ENCODE assay signal across 14 mouse cellular contexts in genomic region chr14:49127162-49127779, GRCm38 (mm10). TPM values are rescaled to one million over a fixed set of nuclear protein-coding genes. Genes with fewer than 3 reads are reported as not detected.
A peak's percentile ranks its signal among the peaks of the same experiment; 100 is the strongest.
DNase-seq lines count a peak whose midpoint lies in the region; ATAC-seq and TF ChIP-seq lines count a peak whose summit lies in the region.
"Had no signal": no experiment of that assay in that cellular context is flagged by ENCODE, and none has a peak within 500 bp of the region (broad histone marks: within the 10 kb centered on the region; RNA-seq: fewer than 3 reads in every experiment).

No protein-coding gene starts in this region.

- no peak for DNase-seq in frontal cortex, postnatal 14 days (ENCODE audit: low spot score in 2 of 2)
- DNase-seq in R1 (ENCODE audit: low read depth, low spot score), result peak; percentile 48
- DNase-seq in forebrain, postnatal 0 days, result peak; percentile 70
- no peak for DNase-seq in heart, postnatal 10 days
- no peak for DNase-seq in ovary, postnatal 14 days (ENCODE audit: low spot score)
- DNase-seq in kidney, adult 11 months, result no peak
- DNase-seq: adrenal gland, postnatal 10 days; cerebellum, adult 9-11 months; kidney, postnatal 4 days; lung, postnatal 36 days; thymus, postnatal 36 days had no signal

- H3K9ac ChIP-seq in forebrain, postnatal 0 days, result peak overlapping the region; percentile 43
- peak overlapping the region; percentile 52 for H3K9ac ChIP-seq in midbrain, embryonic 12.5 days (replicated peaks)
- H3K9ac ChIP-seq: limb, embryonic 15.5 days had no signal

- H3K4me3 ChIP-seq in forebrain, postnatal 0 days (ENCODE audit: low read depth, low read length), result peak overlapping the region; percentile 18
- H3K4me3 ChIP-seq in midbrain, embryonic 12.5 days, result peak overlapping the region; percentile 28
- H3K4me3 ChIP-seq: limb, embryonic 15.5 days had no signal

- 23% methylated on average over 23 of the region's 23 CpGs for WGBS in forebrain, postnatal 0 days
- 28% methylated on average over 23 of the region's 23 CpGs for WGBS in midbrain, embryonic 12.5 days

- intact Hi-C loops in heart, postnatal 10 days (cut with DNase I), result no loop called here

- no peaks in the 10 kb centered on the region for H3K4me1 ChIP-seq in forebrain, postnatal 0 days (ENCODE audit: insufficient read depth)
- H3K4me1 ChIP-seq in midbrain, embryonic 12.5 days, result peaks cover 19% of the 10 kb centered on the region; the same call in 1 of the 2 replicates
- H3K4me1 ChIP-seq: limb, embryonic 15.5 days had no signal

- no peaks in the 10 kb centered on the region for H3K27me3 ChIP-seq in forebrain, postnatal 0 days (ENCODE audit: insufficient read depth, low read length)
- no peaks in the 10 kb centered on the region for H3K27me3 ChIP-seq in midbrain, embryonic 12.5 days
- H3K27me3 ChIP-seq: limb, embryonic 15.5 days had no signal

- H3K4me2 ChIP-seq in forebrain, postnatal 0 days (ENCODE audit: low read depth), result peak overlapping the region; percentile 45
- peak overlapping the region; percentile 56 for H3K4me2 ChIP-seq in midbrain, embryonic 12.5 days (replicated peaks)
- H3K4me2 ChIP-seq: limb, embryonic 15.5 days had no signal

- peak; percentile 65 for ATAC-seq in frontal cortex, adult (ENCODE audit: low TSS enrichment)
- ATAC-seq in forebrain, postnatal 0 days, result peak; percentile 91
- peak; percentile 72; the same call in 1 of the 2 replicates for ATAC-seq in midbrain, embryonic 12.5 days (ENCODE audit: low FRiP score, low read depth)

- no peak overlapping the region for H3K27ac ChIP-seq in forebrain, postnatal 0 days (ENCODE audit: low read depth, low read length)
- 0 out of 2 replicates have a peak overlapping the region, but pooled peaks have one; percentile 30 for H3K27ac ChIP-seq in midbrain, embryonic 12.5 days (replicated peaks)
- H3K27ac ChIP-seq: limb, embryonic 15.5 days had no signal

- TF ChIP-seq CTCF in forebrain, postnatal 0 days (IDR thresholded peaks at IDR 0.05; ENCODE audit: low read depth), result no peak

- no peaks in the 10 kb centered on the region for H3K36me3 ChIP-seq in forebrain, postnatal 0 days (ENCODE audit: insufficient read depth)
- no peaks in the 10 kb centered on the region for H3K36me3 ChIP-seq in midbrain, embryonic 12.5 days
- H3K36me3 ChIP-seq: limb, embryonic 15.5 days had no signal

- no peaks in the 10 kb centered on the region for H3K9me3 ChIP-seq in forebrain, postnatal 0 days (ENCODE audit: low read length)
- H3K9me3 ChIP-seq in midbrain, embryonic 12.5 days, result no peaks in the 10 kb centered on the region; the same call in 1 of the 2 replicates
- H3K9me3 ChIP-seq: limb, embryonic 15.5 days had no signal

RNA-seq across cellular contexts. Expression of gene Naa30, which starts 44.8 kb away (rescaled TPM):
- total RNA-seq in forebrain, postnatal 0 days (2014; rRNA removed), result 38.9 and 56.9 TPM in 2 replicates
- polyA plus RNA-seq in forebrain, postnatal 0 days (2015; fragmentation: Nextera tagmentation; extraction: Ambion mirVana), result 6.9 and 10.1 TPM in 2 replicates
- polyA plus RNA-seq in midbrain, embryonic 12.5 days (2016; fragmentation: Nextera tagmentation; extraction: Ambion mirVana), result 23.3 and 28.2 TPM in 2 replicates
- total RNA-seq in heart, postnatal 10 days (2021), result 10 to 100 TPM; 23.7 to 27.1 TPM

Comparison
In these comparisons a context has a peak if more than half of its experiments do, and no peak if none do; other contexts are left out.
1. DNase-seq: peak in R1 (single experiment) and forebrain, postnatal 0 days (single experiment); none in frontal cortex, postnatal 14 days (0 of 2), heart, postnatal 10 days (0 of 2), ovary, postnatal 14 days (single experiment) and kidney, adult 11 months (single experiment).
2. Peak in every context shown above with its lines, with median percentiles within 50 percentile points of each other: ATAC-seq.